Mouse (Mus musculus): Measurements from ENCODE around the gene Pdzd2.

- TF ChIP-seq POLR2A (IDR thresholded peaks at IDR 0.05; ENCODE audit: low read depth, low read length) (no peak), CTCF (IDR thresholded peaks at IDR 0.05; ENCODE audit: extremely low read depth, insufficient read length, insufficient replicate concordance, low read depth, low read length) (no peak)
Observed at GRCm38 (mm10) chr15:12355907-12356306, 383.8 kb downstream of the Pdzd2 start.
